Mouse (Mus musculus): Measurements from ENCODE around the gene Smarcd1.

DNA sequence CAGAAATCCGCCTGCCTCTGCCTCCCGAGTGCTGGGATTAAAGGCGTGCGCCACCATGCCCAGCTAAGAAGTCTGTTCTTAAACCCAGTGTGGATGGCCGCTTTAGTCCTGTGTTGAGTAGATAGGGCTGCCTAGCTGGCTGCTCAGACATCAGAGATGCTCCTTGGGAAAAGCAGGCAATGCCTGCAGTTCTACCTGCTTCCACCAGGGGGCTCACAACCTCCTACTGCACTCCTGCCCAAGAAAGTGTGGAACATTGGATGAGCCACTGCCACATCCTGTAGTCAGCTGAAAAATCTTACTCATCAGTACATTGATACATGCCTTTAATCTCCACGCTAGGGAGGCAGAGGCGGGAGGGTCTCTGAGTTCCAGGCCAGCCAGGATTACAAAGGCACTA, 12.9 kb downstream of the Smarcd1 start:
- no peak for TF ChIP-seq USF1 (IDR thresholded peaks at IDR 0.05; ENCODE audit: low read depth)
- peak; percentile 87 for TF ChIP-seq CTCF (IDR thresholded peaks at IDR 0.05; ENCODE audit: control insufficient read depth, insufficient read depth, insufficient read length)
- no peak for TF ChIP-seq CEBPB (IDR thresholded peaks at IDR 0.05; ENCODE audit: low read depth)
- TF ChIP-seq MAX (IDR thresholded peaks at IDR 0.05): peak; percentile 31
- no peak for TF ChIP-seq MYOG (IDR thresholded peaks at IDR 0.05; ENCODE audit: control insufficient read depth, extremely low read depth, insufficient read length)
